Mouse (Mus musculus) liver, embryonic 14.5 days (tissue): Measurements from ENCODE around the gene Mpp3. TPM values are rescaled to one million over a fixed set of nuclear protein-coding genes. Genes with fewer than 3 reads are reported as not detected.

ENCODE experiments used
- ATAC-seq: fragments of 200-750 bp; cut with Nextera tagmentation; 2 replicates; pipeline ENCODE4 v1.8.0; 2017; ENCODE audit warnings: moderate number of reproducible peaks, mild to moderate bottlenecking, moderate library complexity; ENCODE audit not compliant: insufficient read depth
- DNase-seq, 3 experiments: peaks; one replicate each; pipeline ENCODE4 v3.0.0-alpha.2; 2012 to 2013; ENCODE audit warnings: low read depth in 3 of 3, low spot score in 3 of 3
- H3K27ac ChIP-seq: fragments of 300-500 bp; sonication (generic); 2 replicates; pipeline ENCODE4 v1.5.1; 2014; ENCODE audit warnings: moderate library complexity, mild to moderate bottlenecking, control low read depth, inconsistent platforms
- H3K27me3 ChIP-seq: fragments of 300-500 bp; sonication (generic); 2 replicates; pipeline ENCODE4 v1.6.1; 2014; ENCODE audit warnings: mild to moderate bottlenecking, low read length, moderate library complexity; ENCODE audit not compliant: control insufficient read depth, insufficient read depth
- H3K36me3 ChIP-seq: fragments of 300-500 bp; sonication (generic); replicated peaks from 2 replicates; pipeline ENCODE4 v1.6.1; 2014; ENCODE audit warnings: low read depth; ENCODE audit not compliant: control insufficient read depth, insufficient read depth
- H3K4me1 ChIP-seq, 2 experiments: fragments of 200-500 bp in 1 of 2; fragments of 300-500 bp in 1 of 2; sonication (generic) in 1 of 2; replicated peaks; 2 replicates each; pipeline ENCODE4 v1.6.1; 2012 to 2014; ENCODE audit warnings: antibody characterized with exemption in 1 of 2, inconsistent platforms in 1 of 2, low read length in 1 of 2; ENCODE audit not compliant: control insufficient read depth in 2 of 2, insufficient read depth in 2 of 2
- H3K4me2 ChIP-seq: fragments of 300-500 bp; sonication (generic); 2 replicates; pipeline ENCODE4 v1.6.1; 2014; ENCODE audit warnings: low read depth, mild to moderate bottlenecking, control low read depth, moderate library complexity
- H3K4me3 ChIP-seq, 2 experiments: fragments of 200-500 bp in 1 of 2; fragments of 300-500 bp in 1 of 2; sonication (generic) in 1 of 2; 2 replicates each; pipeline ENCODE4 v1.5.1; 2012 to 2014; ENCODE audit warnings: low read depth in 2 of 2, low read length in 2 of 2, mild to moderate bottlenecking in 2 of 2, control low read depth in 1 of 2, inconsistent platforms in 1 of 2, moderate library complexity in 1 of 2; ENCODE audit not compliant: insufficient read depth in 1 of 2
- H3K9ac ChIP-seq: fragments of 300-500 bp; sonication (generic); replicated peaks from 2 replicates; pipeline ENCODE4 v1.6.1; 2014; ENCODE audit warnings: mild to moderate bottlenecking, control low read depth, moderate library complexity
- H3K9me3 ChIP-seq: fragments of 300-500 bp; sonication (generic); 2 replicates; pipeline ENCODE4 v1.6.1; 2016; ENCODE audit warnings: low read length, mixed read lengths; ENCODE audit not compliant: control insufficient read depth
- CTCF ChIP-seq: IDR thresholded peaks from 2 replicates; pipeline ENCODE4 v1.5.1; 2016; ENCODE audit warnings: antibody characterized with exemption, low read depth, control low read depth
- EP300 ChIP-seq: IDR thresholded peaks from 2 replicates; pipeline ENCODE4 v1.6.1; 2016; ENCODE audit warnings: antibody characterized with exemption, low read depth
- WGBS: fragments of 180-500 bp; shearing (Covaris S2); extraction: QIAGEN DNeasy Blood & Tissue Kit; methylation state at CpG from one replicate; pipeline ENCODE4 v1.1.7; 2014; ENCODE audit not compliant: insufficient replicate concordance; 5-methylcytosine and 5-hydroxymethylcytosine counted together
- polyA plus RNA-seq, 2 experiments: library from polyadenylated mRNA; depleted of rRNA in 1 of 2; stranded (reverse) in 1 of 2; unstranded in 1 of 2; fragments of >200 nt; fragmentation: Nextera tagmentation in 1 of 2; extraction: Ambion mirVana in 1 of 2; gene quantifications; 2 replicates each; pipeline versions ENCODE4 v1.2.1 to v1.2.3; 2012 to 2014

Mpp3 gene
- polyA plus RNA-seq, 2 experiments = 0.21 TPM; not detected in 1

- Histone ChIP-seq H3K4me2 (no peak overlapping the region), H3K27me3 (no peaks in the 10 kb centered on the region; the same call in 1 of the 2 replicates), H3K4me1 (no peaks in the 10 kb centered on the region), H3K36me3 (no peaks in the 10 kb centered on the region), H3K27ac (no peak overlapping the region), H3K4me3 (no peak overlapping the region), H3K9ac (no peak overlapping the region), H3K9me3 (no peaks in the 10 kb centered on the region)
- WGBS = 43% methylated on average over 3 of the region's 3 CpGs
- DNase-seq (no peak), ATAC-seq (no peak)
- TF ChIP-seq CTCF (no peak), EP300 (no peak)
Measured at GRCm38 (mm10) chr11:101972097-101972496, 56.2 kb downstream of the Mpp3 start.

DNA sequence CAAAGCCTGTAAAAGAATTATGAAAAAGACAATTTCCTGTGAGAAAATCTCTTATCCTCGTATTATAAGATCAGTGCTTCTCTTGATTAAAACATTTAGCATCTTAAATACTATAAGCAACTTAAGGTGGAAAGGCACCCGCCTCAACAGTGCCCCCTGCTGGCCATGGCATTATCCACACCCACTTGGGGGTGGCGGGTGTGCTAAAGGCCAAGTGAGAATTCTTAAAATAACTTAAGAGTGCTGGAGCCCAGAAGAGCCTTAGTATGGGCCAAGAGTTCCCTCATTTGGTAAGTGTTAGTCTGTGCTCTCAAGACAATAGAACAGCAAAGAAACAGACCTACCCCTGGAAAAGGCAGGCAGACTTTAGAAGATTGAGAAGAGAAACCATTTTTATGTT lies 56.9 kb downstream of the Mpp3 start:
- no peak overlapping the region for H3K4me3 ChIP-seq
- 16% methylated on average over 3 of the region's 3 CpGs for WGBS
- no peaks in the 10 kb centered on the region for H3K36me3 ChIP-seq
- DNase-seq (no peak), ATAC-seq (no peak)
- TF ChIP-seq EP300 (no peak), CTCF (peak; percentile 90)
- no peaks in the 10 kb centered on the region for H3K4me1 ChIP-seq
- H3K27me3 ChIP-seq = peaks cover 5% of the 10 kb centered on the region
- H3K4me2 ChIP-seq = no peak overlapping the region
- no peak overlapping the region for H3K9ac ChIP-seq
- H3K27ac ChIP-seq = no peak overlapping the region
- H3K9me3 ChIP-seq = no peaks in the 10 kb centered on the region

GRCm38 (mm10) chr11:101969835-101970234 lies 58.4 kb downstream of the Mpp3 start:
- ATAC-seq = no peak
- no peak for TF ChIP-seq CTCF
- TF ChIP-seq EP300 = no peak
- WGBS = 71% methylated on average over 13 of the region's 13 CpGs

DNA sequence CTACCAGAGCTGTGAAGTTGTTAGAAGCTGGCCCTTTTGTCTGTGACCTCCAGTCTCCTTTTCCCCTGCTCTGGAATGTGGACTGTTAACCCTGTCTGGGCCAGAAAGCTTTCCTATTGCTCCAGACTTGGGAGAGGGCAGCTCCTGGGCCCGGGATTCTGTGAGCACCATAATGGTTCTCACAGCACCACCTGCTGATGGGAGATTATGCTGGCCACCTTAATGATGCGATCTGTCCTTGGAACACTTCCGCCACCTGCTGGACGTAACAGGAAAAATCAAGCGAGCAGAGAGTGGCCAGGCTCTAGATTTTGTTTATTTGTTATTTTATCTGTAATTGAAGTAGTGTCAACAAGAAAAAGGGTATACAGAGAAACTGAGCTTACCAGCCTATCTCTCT lies 59.5 kb downstream of the Mpp3 start:
- Histone ChIP-seq H3K4me1 (no peaks in the 10 kb centered on the region), H3K27ac (no peak overlapping the region), H3K36me3 (no peaks in the 10 kb centered on the region), H3K9me3 (no peaks in the 10 kb centered on the region), H3K9ac (no peak overlapping the region), H3K27me3 (peaks cover 27% of the 10 kb centered on the region), H3K4me2 (no peak overlapping the region), H3K4me3 (no peak overlapping the region)
- under 1% methylated on average over 5 of the region's 5 CpGs for WGBS
- TF ChIP-seq CTCF (peak; percentile 90), EP300 (no peak)
- ATAC-seq = 0 out of 2 replicates have a peak, but pooled peaks have one; percentile 33
- DNase-seq = peak; percentile 44 to 63 (median 51)

More at GRCm38 (mm10) chr11:101969835-101970234, 58.4 kb downstream of the Mpp3 start:
- Histone ChIP-seq H3K4me3 (no peak overlapping the region), H3K27ac (no peak overlapping the region), H3K36me3 (no peaks in the 10 kb centered on the region), H3K27me3 (peaks cover 17% of the 10 kb centered on the region), H3K9me3 (no peaks in the 10 kb centered on the region), H3K9ac (no peak overlapping the region), H3K4me1 (no peaks in the 10 kb centered on the region), H3K4me2 (no peak overlapping the region)
- no peak for DNase-seq

DNA sequence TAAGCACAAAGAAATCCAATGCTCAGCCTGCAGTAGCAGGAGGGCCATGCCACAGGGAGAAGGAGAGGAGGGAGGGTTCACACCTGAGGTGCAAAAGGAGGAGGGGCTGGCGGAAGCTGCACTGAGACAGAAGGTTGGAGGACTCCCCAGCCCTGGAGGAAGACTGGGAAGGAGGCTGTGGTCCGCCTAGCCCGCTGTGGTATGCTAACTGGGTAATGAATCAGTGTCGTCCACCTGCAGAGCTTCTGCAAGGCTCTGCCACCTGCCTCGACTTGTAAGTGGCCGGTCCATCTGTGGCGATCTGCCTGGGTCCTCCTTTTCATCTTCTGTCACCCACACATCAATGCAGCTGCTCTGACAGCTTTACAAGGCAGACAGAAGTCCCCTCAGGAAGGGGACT lies 60.0 kb downstream of the Mpp3 start:
- Histone ChIP-seq H3K4me1 (no peaks in the 10 kb centered on the region), H3K9me3 (no peaks in the 10 kb centered on the region), H3K4me2 (no peak overlapping the region), H3K4me3 (no peak overlapping the region), H3K27ac (no peak overlapping the region), H3K9ac (no peak overlapping the region), H3K27me3 (peaks cover 32% of the 10 kb centered on the region), H3K36me3 (no peaks in the 10 kb centered on the region)
- DNase-seq (no peak), ATAC-seq (no peak)
- TF ChIP-seq EP300 (no peak), CTCF (no peak)
- WGBS = 14% methylated on average over 7 of the region's 7 CpGs
